Mouse (Mus musculus): ENCODE data around the gene Rptor.

DNA sequence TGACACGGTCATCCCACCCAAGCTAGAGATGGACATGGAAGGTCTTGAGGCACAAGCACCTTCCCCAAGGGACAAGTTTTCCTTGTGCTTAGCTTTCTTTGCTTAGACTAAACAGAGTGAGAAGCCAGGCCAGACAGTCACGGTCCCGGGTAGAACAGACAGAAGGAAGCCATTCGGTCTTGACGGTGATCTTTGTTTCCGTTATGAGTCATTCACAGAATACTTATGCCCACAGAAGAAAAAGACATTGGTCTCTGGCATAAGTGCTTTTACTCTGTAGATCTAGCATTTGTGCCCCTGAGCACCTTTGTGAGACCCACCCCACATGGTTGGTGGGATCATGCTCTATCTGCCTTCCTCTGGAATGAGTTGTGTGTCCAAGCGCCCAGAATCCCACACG is 203.8 kb downstream of the Rptor start:
- no peak for TF ChIP-seq CTCF (IDR thresholded peaks at IDR 0.05; ENCODE audit: extremely low read depth, insufficient read depth, low read length)
- TF ChIP-seq POLR2A (IDR thresholded peaks at IDR 0.05; ENCODE audit: extremely low read depth, insufficient read depth, low read length), result no peak
